Mouse (Mus musculus): ENCODE measurements at regions not wholly inside any gene's neighbourhood (a gene's known extent, or its start where the extent isn't known, plus 50 kb on each side); places are given as distances from the start of the nearest gene placed in this dataset.
"Not testable (repeated sequence)": the region's sequence is repeated elsewhere in the genome, so short reads cannot be mapped to it uniquely, and the experiment has no call there.

DNA sequence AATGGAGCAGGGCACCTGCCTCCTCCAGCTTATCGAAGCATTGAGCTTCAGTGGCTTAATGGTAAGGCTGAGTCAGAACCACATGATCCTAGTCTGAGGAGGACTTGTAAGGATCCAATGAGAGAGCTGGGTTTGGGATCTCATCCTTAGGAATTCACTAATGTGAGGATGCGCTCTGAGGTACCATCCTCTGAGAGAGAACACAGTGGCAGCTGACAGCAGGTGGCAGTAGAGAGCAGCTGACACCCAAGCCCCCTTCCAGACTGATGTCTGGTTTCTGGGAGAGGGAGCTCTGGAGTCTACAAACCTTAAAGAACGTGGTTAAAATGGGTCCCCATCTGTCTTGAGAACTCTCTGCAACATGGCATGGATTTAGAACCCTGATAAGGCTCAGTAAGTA is 137.8 kb downstream of the B3glct start:
- peak; percentile 39 for DNase-seq (ENCODE audit: low spot score)

DNA sequence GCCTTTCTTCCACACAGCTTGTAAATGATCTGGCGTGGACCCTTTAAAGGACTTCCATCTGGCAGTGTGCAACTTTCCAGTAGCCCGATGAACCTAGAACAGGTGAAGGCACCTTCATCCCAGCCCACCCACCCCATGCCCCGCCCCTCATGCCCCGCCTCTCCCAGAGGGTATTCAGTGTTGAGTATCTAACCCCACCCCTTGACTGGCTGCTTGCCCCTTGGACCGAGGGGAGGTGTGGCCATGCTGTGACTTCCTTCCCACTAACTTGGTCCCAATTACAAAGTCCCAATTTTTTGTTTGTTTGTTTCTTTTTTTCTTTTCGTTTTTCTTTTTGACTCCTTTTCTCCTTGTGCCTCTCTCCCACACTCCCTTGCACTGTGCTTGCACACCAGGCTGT is 140.8 kb downstream of the B3glct start:
- DNase-seq (ENCODE audit: low spot score) = no peak

DNA sequence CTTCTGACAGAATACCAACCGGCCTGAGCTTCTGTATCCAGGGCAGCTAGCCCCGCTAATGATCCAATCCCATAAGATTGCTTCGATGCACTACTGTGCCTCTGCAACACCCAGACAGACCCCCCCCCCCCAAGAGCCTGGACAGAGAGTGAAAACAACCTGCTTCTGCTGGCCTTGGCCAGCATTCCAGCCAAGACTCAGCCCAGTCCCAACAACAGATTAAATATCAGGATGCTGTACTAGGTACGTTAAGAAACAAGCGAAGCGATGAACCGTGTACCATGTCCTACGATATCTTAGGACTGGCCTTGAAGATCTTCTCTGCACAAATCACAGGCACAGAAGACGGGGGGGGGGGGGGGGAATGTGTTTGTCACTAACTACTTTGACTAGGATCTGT is 145.8 kb downstream of the B3glct start:
- DNase-seq (ENCODE audit: low spot score) = no peak

DNA sequence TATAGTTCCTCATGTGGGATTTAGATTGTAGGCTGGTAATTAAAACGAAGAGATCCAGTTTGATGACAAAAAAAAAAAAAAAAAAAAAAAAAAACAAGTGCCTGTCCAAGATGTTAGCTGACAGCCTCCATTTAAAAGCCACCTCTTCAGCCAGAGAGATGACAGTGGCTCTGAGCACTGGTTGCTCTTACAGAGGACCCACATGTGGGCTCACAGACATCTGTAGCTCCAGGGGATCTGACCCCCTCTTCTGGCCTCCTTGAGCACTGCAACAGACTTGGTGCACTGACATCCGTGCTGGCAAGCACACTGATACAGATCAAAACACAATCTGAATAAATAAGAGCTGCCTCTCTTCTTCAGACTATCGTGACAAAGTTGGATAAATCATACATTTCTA is 149.6 kb downstream of the B3glct start:
- DNase-seq (ENCODE audit: low spot score) = no peak

DNA sequence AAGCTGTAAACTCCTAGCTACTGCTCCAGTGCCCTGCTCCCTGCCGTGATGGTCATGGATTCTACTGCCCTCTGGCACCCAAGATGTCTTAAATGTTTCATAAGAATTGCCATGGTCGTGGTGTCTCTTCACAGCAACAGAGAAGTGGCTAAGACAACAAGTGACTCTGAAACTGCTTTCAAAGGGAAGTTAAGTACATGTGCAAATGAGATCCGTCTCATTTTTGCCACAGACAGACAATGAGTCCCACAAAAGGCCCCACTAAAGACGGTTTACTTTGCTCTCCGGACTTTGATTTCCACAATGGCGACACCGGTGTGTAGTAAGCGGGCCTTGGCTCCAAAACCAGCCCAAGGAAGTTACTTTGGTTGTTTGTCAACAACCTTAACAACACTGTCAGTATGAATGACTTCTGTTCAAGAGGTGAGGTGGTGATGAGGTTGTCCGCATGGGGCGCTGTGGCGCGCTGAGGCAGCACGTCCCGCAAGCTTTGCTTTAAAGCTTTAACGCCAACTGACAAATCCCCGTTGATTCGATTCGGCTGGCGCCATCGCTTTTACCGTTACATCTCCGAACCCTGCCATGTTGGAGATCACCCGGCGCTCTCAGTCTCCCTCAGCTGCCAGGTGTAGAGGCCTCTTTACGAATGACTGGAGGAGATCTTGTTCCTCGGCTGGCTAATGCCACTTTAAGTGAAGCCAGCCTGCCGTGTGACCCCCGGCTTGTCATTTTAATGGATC is 153.3 kb downstream of the B3glct start:
- DNase-seq (ENCODE audit: low spot score) = peak; percentile 70

DNA sequence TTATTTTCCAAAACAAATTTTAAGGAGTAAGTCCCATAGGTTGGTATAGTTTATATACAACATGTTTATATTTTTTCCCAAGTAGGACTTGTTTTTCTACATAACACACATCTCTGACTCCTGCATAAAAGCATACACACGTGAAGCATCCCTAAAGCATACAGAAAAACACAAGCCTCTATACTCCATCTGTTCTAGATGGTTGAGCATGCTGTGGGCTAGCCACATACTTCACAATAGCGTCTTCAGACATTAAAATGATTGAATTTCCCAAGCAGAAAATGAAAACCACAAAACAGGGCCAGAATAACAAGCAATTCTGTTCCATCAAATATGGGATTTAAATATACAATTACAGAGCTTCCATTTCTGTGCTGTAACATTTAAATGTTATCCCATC is 159.3 kb downstream of the B3glct start:
- DNase-seq (ENCODE audit: low spot score) = no peak

DNA sequence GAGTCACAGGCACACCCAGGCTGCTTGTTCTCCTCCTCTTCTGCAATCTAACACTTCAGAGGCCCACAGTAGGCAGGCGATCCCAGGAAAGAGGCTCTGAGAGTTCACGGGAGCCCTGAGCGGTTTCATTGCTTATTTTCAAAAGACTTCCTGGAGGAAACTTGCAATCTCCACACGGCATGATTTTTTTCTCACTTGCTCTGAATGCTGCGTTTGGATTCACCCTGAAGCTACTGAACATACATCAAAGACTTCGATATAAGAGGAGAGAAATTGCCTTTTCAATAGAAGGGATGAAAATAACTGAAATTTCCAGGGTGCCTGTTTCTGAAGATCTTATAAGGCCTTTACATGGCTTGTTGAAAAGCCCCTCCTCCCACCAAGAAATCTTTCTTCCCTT is 164.5 kb downstream of the B3glct start:
- DNase-seq (ENCODE audit: low spot score) = no peak

DNA sequence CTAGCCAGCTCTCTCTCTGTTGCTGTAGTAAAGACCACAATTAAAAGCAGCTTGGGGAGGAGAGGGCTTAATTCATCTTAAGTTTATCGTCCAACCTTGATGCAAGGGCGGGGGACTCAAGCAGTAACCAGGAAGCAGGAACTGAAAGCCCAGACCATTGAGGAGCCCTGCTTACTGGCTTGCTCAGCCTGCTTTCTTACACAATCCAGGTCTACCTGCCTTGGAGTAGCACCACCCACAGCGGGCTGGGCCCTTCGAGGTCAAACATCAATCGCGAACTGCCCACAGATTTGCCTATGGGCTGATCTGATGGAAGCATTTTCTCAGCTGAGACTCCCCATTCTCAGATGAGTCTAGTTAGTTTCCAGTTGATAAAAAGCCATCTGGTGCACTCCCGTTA is 165.3 kb downstream of the B3glct start:
- no peak for DNase-seq (ENCODE audit: low spot score)

DNA sequence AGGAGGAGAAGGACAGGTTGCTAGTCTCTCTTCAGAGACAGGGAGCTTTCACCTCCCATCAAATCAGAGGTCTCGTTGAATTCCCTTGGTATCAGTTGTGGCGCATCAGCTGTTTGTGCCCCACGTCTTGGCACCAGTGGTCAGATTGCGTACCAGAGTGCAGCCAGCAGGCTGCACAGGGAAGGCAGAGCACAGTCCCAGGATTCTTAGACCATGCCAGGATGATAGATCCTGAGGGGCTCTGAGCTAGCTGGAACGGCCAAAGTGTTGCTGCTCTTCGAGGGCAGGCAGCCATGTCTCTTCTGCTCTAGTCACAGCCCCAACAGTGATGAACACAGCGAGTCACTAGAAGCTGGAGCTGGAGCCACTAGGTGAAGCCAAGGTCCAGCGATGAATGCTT is 167.2 kb downstream of the B3glct start:
- no peak for DNase-seq (ENCODE audit: low spot score)

DNA sequence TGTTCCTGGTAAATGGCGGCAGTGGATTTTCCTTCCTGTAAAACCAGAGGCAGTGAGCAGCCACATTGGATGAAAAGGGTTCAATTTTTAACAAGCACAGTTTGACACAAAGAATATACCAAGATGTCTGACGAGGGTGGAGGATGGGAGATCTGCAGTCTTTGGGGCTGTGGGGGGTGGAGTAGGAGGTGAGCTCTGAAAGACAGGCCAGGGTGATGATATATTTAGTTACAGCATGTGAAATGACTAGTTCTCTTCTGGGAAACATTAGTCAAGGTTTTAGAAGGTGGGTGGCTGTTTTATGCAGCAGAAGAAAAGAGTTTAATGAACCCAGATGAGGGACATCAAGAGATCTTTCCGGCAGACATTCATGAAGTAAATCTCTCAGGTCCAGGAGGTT is 170.0 kb upstream of the Rxfp2 start:
- DNase-seq (ENCODE audit: low spot score) = no peak

DNA sequence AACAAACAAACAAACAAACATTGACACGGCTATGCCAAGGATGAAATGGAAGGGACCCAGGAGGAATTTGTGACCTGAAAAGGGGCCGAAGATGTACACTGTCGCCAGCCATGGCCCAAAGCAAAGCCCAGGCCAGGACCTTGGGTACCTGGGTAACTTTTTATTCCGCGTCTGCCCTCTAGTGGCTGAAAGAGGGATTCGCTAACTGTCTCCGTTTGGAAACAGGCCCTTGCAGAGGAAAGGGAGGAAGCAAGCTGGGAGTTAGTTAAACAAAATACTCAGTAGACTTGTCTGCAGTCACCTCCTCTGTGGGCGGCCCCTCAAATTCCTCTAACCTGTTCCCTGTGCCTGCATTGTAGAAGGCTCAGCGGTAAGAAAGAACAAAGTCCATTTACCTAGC is 167.5 kb upstream of the Rxfp2 start:
- peak; percentile 54 for DNase-seq (ENCODE audit: low spot score)

DNA sequence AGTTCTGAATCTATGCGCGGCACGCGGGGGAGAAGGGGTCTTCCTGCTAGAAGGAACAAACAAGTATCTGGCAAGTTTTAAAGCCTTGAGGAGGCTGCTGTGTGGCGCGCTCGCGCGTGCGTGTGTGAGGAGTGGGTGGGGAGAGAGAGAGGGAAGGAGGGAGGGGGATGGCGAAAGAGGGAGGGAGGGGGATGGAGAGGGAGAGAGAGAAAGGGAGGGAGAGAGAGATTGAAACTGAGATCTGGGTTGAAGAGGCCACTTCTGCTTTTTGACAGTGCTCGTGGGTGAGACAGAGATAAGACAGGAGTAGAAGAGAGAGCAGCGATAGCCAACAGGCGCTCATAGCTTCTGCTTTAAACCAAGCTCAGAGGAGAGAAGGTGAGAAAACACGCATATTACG is 166.0 kb upstream of the Rxfp2 start:
- no peak for DNase-seq (ENCODE audit: low spot score)

DNA sequence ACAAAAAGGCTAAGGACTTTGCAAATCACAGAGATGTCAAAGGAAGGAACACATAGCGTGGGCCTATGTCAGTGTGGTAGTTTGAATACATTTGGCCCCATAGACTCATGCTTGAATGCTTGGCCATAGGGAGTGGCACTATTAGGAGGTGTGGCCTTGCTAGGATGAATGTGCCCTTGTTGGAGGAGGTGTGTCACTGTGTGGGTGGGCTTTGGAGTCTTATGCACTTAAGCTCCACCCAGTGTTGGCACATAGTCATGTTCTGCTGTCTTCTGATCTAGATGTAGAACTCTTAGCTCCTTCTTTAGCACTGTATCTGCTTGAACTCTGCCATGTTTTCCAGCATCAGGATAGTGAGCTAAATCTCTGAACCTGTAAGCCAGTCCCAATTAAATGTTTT is 162.4 kb upstream of the Rxfp2 start:
- no peak for DNase-seq (ENCODE audit: low spot score)

DNA sequence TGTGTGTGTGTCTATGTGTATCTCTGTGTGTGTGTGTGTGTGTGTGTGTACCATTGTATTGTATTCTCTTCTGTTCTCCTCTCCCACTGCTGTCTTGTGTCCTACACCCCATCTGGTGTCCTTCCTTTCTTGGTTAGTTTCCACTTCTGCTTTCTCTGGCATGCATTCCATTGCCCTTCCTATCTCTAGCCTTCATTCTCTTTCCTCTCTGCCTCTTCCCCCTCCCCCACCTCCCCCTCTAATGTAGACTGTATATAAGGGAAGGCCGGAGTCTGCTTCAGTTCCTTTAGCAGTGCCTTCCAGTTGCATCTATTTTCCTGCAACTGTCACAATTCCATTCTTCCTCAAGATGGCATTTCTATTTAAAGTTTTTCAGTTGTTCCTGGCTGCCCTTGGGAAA is 161.5 kb upstream of the Rxfp2 start:
- DNase-seq (ENCODE audit: low spot score) = no peak

DNA sequence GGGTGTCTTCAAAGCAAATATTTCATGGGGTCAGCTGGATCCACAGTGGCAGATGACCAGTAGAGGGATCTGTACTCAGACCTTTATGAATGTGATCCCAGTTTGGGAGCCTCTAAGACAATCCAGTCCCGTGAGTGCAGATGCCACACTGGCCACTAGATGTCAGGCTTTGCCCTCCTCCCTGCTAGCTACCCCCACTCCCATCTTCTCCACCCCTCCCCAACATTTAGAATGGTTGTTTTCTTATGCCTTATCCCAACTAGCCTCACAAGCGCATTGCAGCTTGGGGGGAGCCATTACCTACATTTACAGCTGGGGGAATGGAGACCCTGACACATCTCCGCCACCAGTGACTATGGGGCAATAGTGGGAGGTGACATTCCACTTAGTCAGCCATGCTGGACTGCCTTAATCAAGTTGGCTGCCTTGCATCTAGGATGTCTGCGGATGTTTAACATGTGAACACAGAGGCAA is 156.9 kb upstream of the Rxfp2 start:
- no peak for DNase-seq (ENCODE audit: low spot score)

DNA sequence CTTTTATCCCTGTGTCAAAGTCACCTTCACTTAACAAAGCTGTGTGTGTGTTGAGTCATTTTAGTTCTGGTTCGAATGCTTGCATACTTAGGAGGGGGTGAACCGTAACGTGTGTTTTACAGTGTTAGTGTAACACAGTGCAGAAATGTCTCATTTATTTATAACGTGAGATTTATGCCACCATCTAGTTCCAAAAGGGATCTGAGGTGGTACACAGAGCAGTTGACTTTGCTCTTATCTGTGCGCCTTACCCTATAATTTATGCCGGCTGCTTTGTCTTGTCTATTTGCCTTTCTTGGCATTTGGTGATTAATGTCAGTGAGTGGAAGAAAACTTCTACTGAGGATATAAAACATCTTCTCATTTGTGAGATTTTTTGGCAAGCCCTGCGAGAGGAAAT is 150.5 kb upstream of the Rxfp2 start:
- no peak for DNase-seq (ENCODE audit: low spot score)

DNA sequence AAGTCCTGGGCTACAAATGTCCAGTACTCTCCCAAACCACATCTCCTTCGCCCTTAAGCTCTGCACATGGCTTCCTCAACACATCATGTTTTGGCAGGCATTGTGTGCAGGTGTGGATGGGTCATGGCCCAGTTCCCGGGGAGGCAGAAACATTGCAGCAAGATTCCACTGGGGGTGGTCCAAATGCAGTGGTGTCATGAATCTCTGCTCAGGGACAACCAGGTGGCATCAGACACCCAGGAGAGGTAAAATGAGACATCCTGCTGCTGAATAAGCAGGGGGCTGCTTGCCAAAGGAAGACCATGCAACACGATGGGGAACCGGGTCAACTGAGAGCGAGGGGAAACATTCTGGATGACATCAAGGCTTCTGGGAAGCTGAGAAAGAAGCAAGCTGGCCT is 149.0 kb upstream of the Rxfp2 start:
- no peak for DNase-seq (ENCODE audit: low spot score)

DNA sequence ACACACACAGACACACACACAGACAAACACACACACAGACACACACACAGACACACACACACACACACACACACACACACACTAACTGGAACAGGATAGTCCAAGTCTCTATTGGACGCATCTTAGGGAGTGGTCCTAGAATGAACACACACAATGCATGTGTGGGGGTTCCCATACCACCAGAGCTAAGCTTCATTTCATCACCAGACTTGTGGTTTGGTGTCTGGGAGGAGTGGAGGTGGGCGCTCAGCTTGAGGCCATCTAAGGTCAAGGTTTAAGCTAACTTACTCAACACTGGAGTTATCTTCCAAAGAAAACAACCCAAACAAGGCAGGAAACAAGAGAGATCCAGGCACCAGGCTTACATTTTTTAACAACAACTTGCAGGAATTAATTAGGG is 147.9 kb upstream of the Rxfp2 start:
- no peak for DNase-seq (ENCODE audit: low spot score)

DNA sequence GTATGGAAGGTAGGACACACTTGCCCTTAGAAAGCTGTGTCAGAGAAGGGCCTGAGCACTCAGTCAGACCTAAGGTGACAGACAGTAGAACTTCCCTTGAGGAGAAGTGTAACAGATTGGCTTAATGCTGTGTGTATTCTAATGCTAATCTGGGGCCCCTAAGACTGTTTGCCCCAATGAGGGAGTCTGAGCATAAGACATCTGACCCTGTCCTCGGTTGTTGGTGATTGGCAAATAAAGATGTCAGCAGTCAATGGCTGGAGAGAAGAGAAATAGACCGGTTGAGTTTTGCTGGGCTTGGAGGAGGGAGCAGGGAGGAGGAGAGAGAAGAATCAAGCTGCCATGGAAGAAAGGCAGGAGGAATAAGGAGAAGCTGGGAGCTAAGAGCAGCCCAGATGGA is 147.0 kb upstream of the Rxfp2 start:
- no peak for DNase-seq (ENCODE audit: low spot score)

DNA sequence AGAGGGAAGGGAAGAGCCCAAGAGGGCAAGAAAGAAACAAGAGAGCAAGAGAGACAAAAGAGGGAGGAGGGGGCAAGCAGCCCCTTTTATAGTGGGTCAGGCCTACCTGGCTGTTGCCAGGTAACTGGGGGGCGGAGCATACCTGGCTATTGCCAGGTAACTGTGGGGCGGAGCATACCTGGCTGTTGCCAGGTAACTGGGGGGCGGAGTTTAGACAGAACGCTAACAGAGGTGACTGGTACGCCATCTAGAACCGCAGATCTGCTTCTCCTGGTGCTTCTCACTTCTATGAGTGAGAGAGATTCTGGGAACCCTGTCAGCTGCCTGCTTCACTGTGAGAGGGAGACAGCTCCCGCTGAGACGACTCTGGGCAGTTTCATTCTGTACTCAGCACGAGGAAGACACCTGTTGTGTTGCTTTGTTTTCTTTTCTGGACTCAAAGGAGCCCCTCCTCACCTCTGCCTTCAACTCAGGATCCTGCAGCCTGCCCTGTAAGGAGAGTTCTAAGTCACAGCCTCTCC is 144.9 kb upstream of the Rxfp2 start:
- no peak for DNase-seq (ENCODE audit: low spot score)

DNA sequence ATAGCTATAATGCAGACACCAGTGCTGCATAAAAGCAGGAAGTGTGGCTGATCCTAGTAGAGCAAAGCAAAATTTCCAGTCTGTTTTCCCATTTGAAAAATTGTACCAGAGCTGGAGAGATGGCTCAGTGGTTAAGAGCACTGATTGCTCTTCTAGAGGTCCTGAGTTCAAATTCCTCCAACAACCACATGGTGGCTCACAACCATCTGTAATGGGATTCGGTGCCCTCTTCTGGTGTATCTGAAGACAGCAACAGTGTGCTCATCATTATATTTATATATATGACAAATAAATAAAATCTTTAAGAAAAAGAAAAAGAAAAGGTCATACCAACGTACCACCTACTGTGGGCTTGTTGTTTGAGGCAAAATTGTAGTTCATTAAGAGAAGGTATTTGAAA is 144.1 kb upstream of the Rxfp2 start:
- no peak for DNase-seq (ENCODE audit: low spot score)

DNA sequence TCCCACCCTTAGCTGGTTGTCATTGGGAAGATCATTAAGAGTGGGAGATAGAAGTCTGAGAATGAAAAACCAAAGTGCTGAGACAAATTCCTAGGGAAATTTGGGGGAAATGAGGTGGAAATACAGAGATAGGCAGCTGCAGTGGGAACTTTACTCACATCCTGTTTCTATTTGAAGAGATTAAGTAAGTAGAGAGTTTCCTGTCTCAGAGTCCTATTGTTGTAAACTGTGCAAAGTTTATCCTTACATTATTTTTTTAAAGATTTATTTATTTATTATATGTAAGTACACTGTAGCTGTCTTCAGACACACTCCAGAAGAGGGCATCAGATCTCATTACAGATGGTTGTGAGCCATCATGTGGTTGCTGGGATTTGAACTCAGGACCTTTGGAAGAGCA is 126.0 kb upstream of the Rxfp2 start:
- not testable (repeated sequence) for DNase-seq (ENCODE audit: low spot score)

DNA sequence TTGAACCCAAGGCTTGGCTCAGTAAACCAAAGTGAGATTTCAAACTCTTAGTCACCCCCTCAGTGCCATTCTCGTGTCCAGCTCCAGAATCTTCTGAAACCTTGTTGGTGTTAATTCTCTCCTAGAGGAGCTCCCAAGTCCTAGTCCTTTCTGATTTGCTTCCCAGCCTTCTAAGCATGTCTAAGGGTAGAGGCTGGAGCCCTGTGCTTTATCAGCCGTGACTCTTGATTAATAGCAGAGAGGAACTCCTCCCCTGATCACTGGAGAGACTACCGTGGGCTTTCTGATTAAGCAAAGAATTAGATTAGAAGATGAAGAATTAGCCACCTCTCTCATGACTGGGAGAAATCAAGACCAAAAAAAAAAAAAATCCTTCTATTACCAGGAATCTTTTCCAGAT is 111.5 kb upstream of the Rxfp2 start:
- DNase-seq (ENCODE audit: low spot score) = no peak

Data from thymus, postnatal 0 days (tissue).